Mouse (Mus musculus) C2C12 (cell line): Measurements from ENCODE around the gene Hinfp. TPM values are rescaled to one million over a fixed set of nuclear protein-coding genes. Genes with fewer than 3 reads are reported as not detected.
A peak's percentile ranks its signal among the peaks of the same experiment; 100 is the strongest.
"Not testable (repeated sequence)": the region's sequence is repeated elsewhere in the genome, so short reads cannot be mapped to it uniquely, and the experiment has no call there.

ENCODE experiments used
- H3K27me3 ChIP-seq: one replicate; pipeline ENCODE4 v1.6.1; 2011; ENCODE audit not compliant: control insufficient read depth, insufficient read depth, insufficient read length
- H3K36me3 ChIP-seq: one replicate; pipeline ENCODE4 v1.6.1; 2011; ENCODE audit not compliant: control insufficient read depth, insufficient read depth
- H3K4me3 ChIP-seq: one replicate; pipeline ENCODE4 v1.5.1; 2011; ENCODE audit warnings: mild to moderate bottlenecking, control low read depth; ENCODE audit not compliant: poor library complexity, insufficient read depth, severe bottlenecking
- H3K79me2 ChIP-seq: one replicate; pipeline ENCODE4 v1.6.1; 2011; ENCODE audit not compliant: control insufficient read depth, insufficient read depth
- H3K79me3 ChIP-seq: one replicate; pipeline ENCODE4 v1.6.1; 2011; ENCODE audit warnings: low read depth, control low read depth
- H3ac ChIP-seq: one replicate; pipeline ENCODE3; 2011; ENCODE audit warnings: low read depth; ENCODE audit not compliant: control insufficient read depth, insufficient read length
- CEBPB ChIP-seq: IDR thresholded peaks from one replicate; pipeline ENCODE4 v1.6.1; 2011; ENCODE audit warnings: low read depth, mild to moderate bottlenecking, control low read depth, moderate library complexity
- CTCF ChIP-seq: IDR thresholded peaks from one replicate; pipeline ENCODE4 v1.5.1; 2011; ENCODE audit not compliant: control insufficient read depth, insufficient read depth, insufficient read length
- FOSL1 ChIP-seq: IDR thresholded peaks from one replicate; pipeline ENCODE4 v1.8.0; 2011; ENCODE audit warnings: mild to moderate bottlenecking, low read length; ENCODE audit not compliant: poor library complexity, insufficient read depth, severe bottlenecking
- MAX ChIP-seq: IDR thresholded peaks from one replicate; pipeline ENCODE4 v1.6.1; 2011; ENCODE audit warnings: mild to moderate bottlenecking, control low read depth
- MYOD1 ChIP-seq: IDR thresholded peaks from one replicate; pipeline ENCODE4 v1.6.1; 2011; ENCODE audit warnings: low read depth; ENCODE audit not compliant: control insufficient read depth, insufficient read length
- MYOG ChIP-seq: IDR thresholded peaks from one replicate; pipeline ENCODE4 v1.6.1; 2011; ENCODE audit not compliant: control insufficient read depth, insufficient read length; ENCODE audit errors: extremely low read depth
- USF1 ChIP-seq: IDR thresholded peaks from one replicate; pipeline ENCODE4 v1.6.1; 2011; ENCODE audit warnings: low read depth, mild to moderate bottlenecking, control low read depth, moderate library complexity
- polyA plus RNA-seq: library from polyadenylated mRNA; unstranded; fragments of >200 nt; fragmentation: generic; extraction: Trizol; gene quantifications from one replicate; pipeline ENCODE4 v1.2.1, GENCODE M21; 2012; ENCODE audit warnings: missing spikeins

Gene Hinfp
- polyA plus RNA-seq, 1 experiment, result 9.1 TPM

DNA sequence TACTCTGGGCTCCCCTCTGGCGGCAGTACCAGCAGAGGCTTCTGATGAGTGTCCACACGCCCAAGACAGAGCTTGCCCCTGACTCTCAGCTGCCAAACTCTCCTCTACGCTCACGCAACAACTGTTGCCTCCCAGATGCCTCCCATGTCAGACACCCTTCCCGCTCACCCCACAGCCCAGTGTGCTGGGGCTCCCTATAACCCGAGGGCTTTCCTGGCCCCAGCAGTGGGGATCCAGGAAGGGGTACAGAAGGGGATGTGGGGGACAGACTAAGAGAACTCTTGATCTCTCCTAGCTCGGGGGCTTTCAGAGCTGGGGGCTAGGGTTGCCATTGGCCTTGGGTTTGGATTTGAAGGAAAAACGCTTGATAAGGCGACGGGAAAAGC, 5.3 kb upstream of the Hinfp start:
- TF ChIP-seq USF1 (no peak), MAX (no peak), CTCF (no peak), FOSL1 (no peak), MYOD1 (no peak), MYOG (no peak), CEBPB (no peak)
- Histone ChIP-seq H3K27me3 (no peaks in the 10 kb centered on the region), H3K79me3 (no peaks in the 10 kb centered on the region), H3ac (no peak overlapping the region), H3K4me3 (no peak overlapping the region), H3K36me3 (peaks cover 4% of the 10 kb centered on the region), H3K79me2 (no peaks in the 10 kb centered on the region)

GRCm38 (mm10) chr9:44309756-44310155, 4.3 kb upstream of the Hinfp start:
- no peaks in the 10 kb centered on the region for H3K27me3 ChIP-seq
- H3K79me2 ChIP-seq, result peaks cover 7% of the 10 kb centered on the region
- TF ChIP-seq MAX (no peak), MYOG (no peak), USF1 (no peak), CTCF (no peak), CEBPB (no peak), FOSL1 (no peak), MYOD1 (no peak)
- no peak overlapping the region for H3ac ChIP-seq
- no peak overlapping the region for H3K4me3 ChIP-seq
- H3K79me3 ChIP-seq, result peaks cover 4% of the 10 kb centered on the region
- H3K36me3 ChIP-seq, result peaks cover 4% of the 10 kb centered on the region

GRCm38 (mm10) chr9:44307248-44307647, 1.8 kb upstream of the Hinfp start:
- Histone ChIP-seq H3ac (no peak overlapping the region), H3K27me3 (no peaks in the 10 kb centered on the region)
- no peak for TF ChIP-seq MAX
- TF ChIP-seq CEBPB, result no peak
- TF ChIP-seq FOSL1, result no peak
- no peak for TF ChIP-seq USF1
- no peak for TF ChIP-seq CTCF
- no peak for TF ChIP-seq MYOD1
- no peak for TF ChIP-seq MYOG

GRCm38 (mm10) chr9:44306532-44306931, 1.1 kb upstream of the Hinfp start:
- no peak for TF ChIP-seq CTCF
- TF ChIP-seq CEBPB, result no peak
- no peak for TF ChIP-seq USF1
- no peak for TF ChIP-seq MAX
- TF ChIP-seq MYOG, result no peak
- TF ChIP-seq FOSL1, result no peak
- no peak for TF ChIP-seq MYOD1
- no peak overlapping the region for H3ac ChIP-seq
- peaks cover 12% of the 10 kb centered on the region for H3K36me3 ChIP-seq
- no peak overlapping the region for H3K4me3 ChIP-seq
- peaks cover 12% of the 10 kb centered on the region for H3K79me3 ChIP-seq
- H3K79me2 ChIP-seq, result peaks cover 29% of the 10 kb centered on the region
- H3K27me3 ChIP-seq, result no peaks in the 10 kb centered on the region

More at GRCm38 (mm10) chr9:44307248-44307647, 1.8 kb upstream of the Hinfp start:
- Histone ChIP-seq H3K79me2 (peaks cover 29% of the 10 kb centered on the region), H3K79me3 (peaks cover 12% of the 10 kb centered on the region), H3K36me3 (peaks cover 5% of the 10 kb centered on the region), H3K4me3 (no peak overlapping the region)

DNA sequence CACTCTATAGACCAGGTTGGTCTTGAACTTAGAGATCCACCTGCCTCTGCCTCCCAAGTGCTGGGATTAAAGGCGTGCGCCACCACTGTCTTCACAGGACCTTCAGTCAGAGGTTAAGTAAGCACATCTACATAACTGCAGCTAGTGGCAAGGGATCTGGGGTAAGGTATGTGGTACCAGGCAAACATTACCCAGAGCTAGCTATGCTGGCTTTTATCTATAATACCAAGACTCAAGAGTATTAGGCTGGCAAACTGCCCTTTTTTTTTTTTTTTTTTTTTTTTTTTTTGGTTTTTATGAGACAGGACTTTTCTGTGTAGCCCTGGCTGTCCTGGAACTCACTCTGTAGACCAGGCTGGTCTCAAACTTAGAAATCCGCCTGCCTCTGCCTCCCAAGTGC, 5.5 kb downstream of the Hinfp start:
- H3ac ChIP-seq, H3K79me3 ChIP-seq, H3K4me3 ChIP-seq, H3K27me3 ChIP-seq: not testable (repeated sequence)
- Histone ChIP-seq H3K79me2 (peaks cover 24% of the 10 kb centered on the region), H3K36me3 (peaks cover 56% of the 10 kb centered on the region)

- no peak overlapping the region for H3K4me3 ChIP-seq
- peaks cover 62% of the 10 kb centered on the region for H3K36me3 ChIP-seq
- H3K79me3 ChIP-seq, result no peaks in the 10 kb centered on the region
- TF ChIP-seq CTCF (peak; percentile 11), FOSL1 (no peak)
- no peak overlapping the region for H3ac ChIP-seq
- no peaks in the 10 kb centered on the region for H3K79me2 ChIP-seq
- H3K27me3 ChIP-seq, result peaks cover 4% of the 10 kb centered on the region
These were observed 13.0 kb downstream of the Hinfp start for GRCm38 (mm10) chr9:44292490-44292889.
